21 mouse cellular contexts compared by ENCODE assay signal in the genomic region with DNA sequence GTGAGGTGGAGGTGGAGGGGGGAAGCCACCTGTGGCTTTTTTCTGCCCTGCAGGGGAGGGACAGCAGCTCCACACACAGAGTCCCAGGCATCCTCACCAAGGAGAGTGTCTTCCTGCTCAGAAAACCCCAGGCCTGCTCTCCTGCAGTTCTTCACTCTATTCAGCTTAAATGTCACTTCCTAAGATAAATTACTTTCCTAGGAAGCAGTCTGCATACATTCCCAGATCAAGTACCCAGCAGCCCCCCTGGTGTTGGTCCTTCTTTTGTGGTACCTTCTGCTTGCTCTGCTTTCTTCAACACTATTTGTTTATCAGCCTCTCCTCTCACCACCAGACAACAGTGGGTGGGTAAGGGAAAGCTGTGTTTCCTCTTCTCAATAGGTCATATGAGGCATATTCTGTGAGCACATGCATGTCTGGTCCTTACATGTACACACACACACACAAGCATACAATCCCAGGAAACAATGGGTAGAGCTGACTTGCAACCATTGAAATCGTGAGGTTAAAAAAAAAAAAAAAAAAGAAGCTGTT.
DNase-seq lines count a peak whose midpoint lies in the region; ATAC-seq and TF ChIP-seq lines count a peak whose summit lies in the region.
"Had no signal": no experiment of that assay in that cellular context is flagged by ENCODE, and none has a peak within 500 bp of the region (broad histone marks: within the 10 kb centered on the region; RNA-seq: fewer than 3 reads in every experiment).

No protein-coding gene starts in this region.

- DNase-seq in hindbrain, embryonic 10.5 days (ENCODE audit: low spot score) = no peak
- no peak for DNase-seq in hindbrain, postnatal 0 days (ENCODE audit: low spot score)
- DNase-seq in neural tube, embryonic 11.5 days (ENCODE audit: low spot score) = peak; percentile 34
- DNase-seq in neural tube, embryonic 10.5 days (ENCODE audit: extremely low spot score, low spot score) = no peak
- no peak for DNase-seq in layer of hippocampus, postnatal 10 days (ENCODE audit: low spot score in 2 of 2)
- DNase-seq: adrenal gland, postnatal 14 days; B cell, adult 2 months; cerebellum, adult 2 months; cerebellum, postnatal 36 days; embryo, embryonic 11 days; kidney, postnatal 25 days; layer of hippocampus, postnatal 36 days; lung, adult 18-20 months; lung, postnatal 14 days had no signal

- no peak overlapping the region for H3K4me2 ChIP-seq in hindbrain, postnatal 0 days (ENCODE audit: low read depth, low read length)
- H3K4me2 ChIP-seq in neural tube, embryonic 11.5 days (ENCODE audit: low read depth) = no peak overlapping the region
- H3K4me2 ChIP-seq in liver, embryonic 15.5 days = no peak overlapping the region
- H3K4me2 ChIP-seq: forebrain, embryonic 13.5 days; intestine, embryonic 15.5 days; midbrain, embryonic 15.5 days had no signal

- 0 out of 2 replicates have a peak overlapping the region, but pooled peaks have one; percentile 8 for H3K27ac ChIP-seq in hindbrain, embryonic 10.5 days
- H3K27ac ChIP-seq in hindbrain, postnatal 0 days = no peak overlapping the region
- H3K27ac ChIP-seq in neural tube, embryonic 11.5 days (ENCODE audit: low read depth, low read length) = no peak overlapping the region
- H3K27ac ChIP-seq in liver, embryonic 15.5 days (replicated peaks) = peak overlapping the region; percentile 95
- H3K27ac ChIP-seq: forebrain, embryonic 13.5 days; intestine, embryonic 15.5 days; layer of hippocampus, adult 2 months; midbrain, embryonic 15.5 days had no signal

- 47% methylated on average over 1 of the region's 1 CpGs for WGBS in hindbrain, embryonic 10.5 days
- 32% methylated on average over 1 of the region's 1 CpGs for WGBS in hindbrain, postnatal 0 days
- 32% methylated on average over 1 of the region's 1 CpGs for WGBS in neural tube, embryonic 11.5 days
- 33% methylated on average over 1 of the region's 1 CpGs for WGBS in liver, embryonic 15.5 days (ENCODE audit: insufficient replicate concordance)

- H3K36me3 ChIP-seq in hindbrain, embryonic 10.5 days = peaks cover 12% of the 10 kb centered on the region
- H3K36me3 ChIP-seq in hindbrain, postnatal 0 days (ENCODE audit: insufficient read depth, low read length) = no peaks in the 10 kb centered on the region
- no peaks in the 10 kb centered on the region for H3K36me3 ChIP-seq in neural tube, embryonic 11.5 days (ENCODE audit: control insufficient read depth, insufficient read depth, low read length)
- H3K36me3 ChIP-seq in liver, embryonic 15.5 days (replicated peaks) = peaks cover 15% of the 10 kb centered on the region
- H3K36me3 ChIP-seq: midbrain, embryonic 15.5 days had no signal

- H3K4me3 ChIP-seq in hindbrain, embryonic 10.5 days = no peak overlapping the region
- no peak overlapping the region for H3K4me3 ChIP-seq in hindbrain, postnatal 0 days (ENCODE audit: low read length)
- no peak overlapping the region for H3K4me3 ChIP-seq in neural tube, embryonic 11.5 days (ENCODE audit: low read depth, low read length)
- no peak overlapping the region for H3K4me3 ChIP-seq in liver, embryonic 15.5 days (replicated peaks)
- H3K4me3 ChIP-seq: forebrain, embryonic 13.5 days; intestine, embryonic 15.5 days; layer of hippocampus, adult 2 months; midbrain, embryonic 15.5 days had no signal

- no peak overlapping the region for H3K9ac ChIP-seq in hindbrain, postnatal 0 days (replicated peaks; ENCODE audit: low read length)
- no peak overlapping the region for H3K9ac ChIP-seq in neural tube, embryonic 11.5 days (ENCODE audit: low read length)
- peak overlapping the region; percentile 44; the same call in 1 of the 2 replicates for H3K9ac ChIP-seq in liver, embryonic 15.5 days
- H3K9ac ChIP-seq: forebrain, embryonic 13.5 days; intestine, embryonic 15.5 days; midbrain, embryonic 15.5 days had no signal

- ATAC-seq in hindbrain, postnatal 0 days = no peak
- ATAC-seq in neural tube, embryonic 11.5 days (ENCODE audit: insufficient read depth, low FRiP score, low TSS enrichment) = peak; percentile 60; the same call in 1 of the 2 replicates
- no peak for ATAC-seq in liver, embryonic 15.5 days (ENCODE audit: insufficient read depth)
- no peak for ATAC-seq in activated CD4-positive, CD25-positive, alpha-beta regulatory T cell, adult 4 months
- ATAC-seq: forebrain, embryonic 13.5 days; intestine, embryonic 15.5 days; midbrain, embryonic 15.5 days had no signal

- no peaks in the 10 kb centered on the region for H3K9me3 ChIP-seq in hindbrain, embryonic 10.5 days
- no peaks in the 10 kb centered on the region for H3K9me3 ChIP-seq in hindbrain, postnatal 0 days (ENCODE audit: low read length)
- H3K9me3 ChIP-seq in neural tube, embryonic 11.5 days (ENCODE audit: control insufficient read depth, low read length) = no peaks in the 10 kb centered on the region
- no peaks in the 10 kb centered on the region for H3K9me3 ChIP-seq in liver, embryonic 15.5 days (replicated peaks)
- H3K9me3 ChIP-seq: forebrain, embryonic 13.5 days; intestine, embryonic 15.5 days; midbrain, embryonic 15.5 days had no signal

- no peaks in the 10 kb centered on the region for H3K27me3 ChIP-seq in hindbrain, embryonic 10.5 days (ENCODE audit: insufficient read depth, poor library complexity, severe bottlenecking)
- H3K27me3 ChIP-seq in hindbrain, postnatal 0 days (ENCODE audit: insufficient read depth, low read length) = no peaks in the 10 kb centered on the region
- no peaks in the 10 kb centered on the region for H3K27me3 ChIP-seq in neural tube, embryonic 11.5 days (ENCODE audit: control insufficient read depth, insufficient read depth, low read length)
- H3K27me3 ChIP-seq in liver, embryonic 15.5 days = no peaks in the 10 kb centered on the region
- H3K27me3 ChIP-seq: CH12.LX; intestine, embryonic 15.5 days; midbrain, embryonic 15.5 days had no signal

- TF ChIP-seq CTCF in hindbrain, postnatal 0 days (IDR thresholded peaks at IDR 0.05; ENCODE audit: low read depth) = no peak

- peaks cover 26% of the 10 kb centered on the region for H3K4me1 ChIP-seq in hindbrain, embryonic 10.5 days (replicated peaks)
- H3K4me1 ChIP-seq in hindbrain, postnatal 0 days (ENCODE audit: insufficient read depth, low read length) = no peaks in the 10 kb centered on the region
- peaks cover 6% of the 10 kb centered on the region for H3K4me1 ChIP-seq in neural tube, embryonic 11.5 days (ENCODE audit: control insufficient read depth, insufficient read depth, low read length)
- peaks cover 67% of the 10 kb centered on the region for H3K4me1 ChIP-seq in liver, embryonic 15.5 days (replicated peaks)
- H3K4me1 ChIP-seq: intestine, embryonic 15.5 days had no signal

Comparison
In these comparisons a context has a peak if more than half of its experiments do, and no peak if none do; other contexts are left out.
1. H3K27ac ChIP-seq: peak in hindbrain, embryonic 10.5 days (single experiment) and liver, embryonic 15.5 days (single experiment); none in hindbrain, postnatal 0 days (single experiment) and neural tube, embryonic 11.5 days (single experiment).